Mouse (Mus musculus) heart, adult 2 months (tissue): ENCODE results near the gene Mex3a.

ENCODE experiments used
- CTCF ChIP-seq: fragments of 200-600 bp; IDR thresholded peaks from 2 replicates; pipeline ENCODE4 v1.8.1; 2022; ENCODE audit warnings: antibody characterized with exemption, mild to moderate bottlenecking, moderate library complexity
- POLR2A ChIP-seq: fragments of 200-500 bp; IDR thresholded peaks from 2 replicates; pipeline ENCODE4 v1.6.1; 2011; ENCODE audit warnings: mild to moderate bottlenecking, low read depth, low read length, control low read depth; ENCODE audit not compliant: insufficient read depth

- TF ChIP-seq CTCF (no peak), POLR2A (no peak)
Observed at GRCm38 (mm10) chr3:88532689-88533511, 705 bp downstream of the Mex3a start.
